11 mouse cellular contexts compared by ENCODE assay signal in genomic region chr10:61357658-61358057, GRCm38 (mm10). TPM values are rescaled to one million over a fixed set of nuclear protein-coding genes. Genes with fewer than 3 reads are reported as not detected.
DNase-seq lines count a peak whose midpoint lies in the region; ATAC-seq and TF ChIP-seq lines count a peak whose summit lies in the region.
"Had no signal": no experiment of that assay in that cellular context is flagged by ENCODE, and none has a peak within 500 bp of the region (broad histone marks: within the 10 kb centered on the region; RNA-seq: fewer than 3 reads in every experiment).

No protein-coding gene starts in this region.

- intact Hi-C loops in gastrocnemius, postnatal 14 days (cut with DNase I; ENCODE audit: low total_unique reads): no loop called here

- no peak overlapping the region for H3K4me2 ChIP-seq in heart, embryonic 14.5 days (ENCODE audit: low read length)
- H3K4me2 ChIP-seq in lung, embryonic 14.5 days: no peak overlapping the region
- H3K4me2 ChIP-seq: midbrain, embryonic 15.5 days had no signal

- no peak overlapping the region for H3K9ac ChIP-seq in ES-Bruce4 (ENCODE audit: low read depth, poor library complexity, severe bottlenecking)
- peak overlapping the region; percentile 38; the same call in 1 of the 2 replicates for H3K9ac ChIP-seq in heart, embryonic 14.5 days (ENCODE audit: low read length)
- H3K9ac ChIP-seq in lung, embryonic 14.5 days: no peak overlapping the region
- H3K9ac ChIP-seq: midbrain, embryonic 15.5 days had no signal

- peaks cover 7% of the 10 kb centered on the region for H3K36me3 ChIP-seq in ES-Bruce4 (ENCODE audit: control insufficient read depth, insufficient read depth, low read length, poor library complexity, severe bottlenecking)
- H3K36me3 ChIP-seq in heart, embryonic 14.5 days (ENCODE audit: control insufficient read depth, insufficient read depth, low read length): peaks cover 32% of the 10 kb centered on the region
- H3K36me3 ChIP-seq in lung, embryonic 14.5 days (ENCODE audit: insufficient read depth): peaks cover 20% of the 10 kb centered on the region
- H3K36me3 ChIP-seq: midbrain, embryonic 15.5 days had no signal

- H3K27me3 ChIP-seq in ES-Bruce4 (ENCODE audit: control insufficient read depth, insufficient read depth, low read length, poor library complexity, severe bottlenecking): no peaks in the 10 kb centered on the region
- no peaks in the 10 kb centered on the region for H3K27me3 ChIP-seq in heart, embryonic 14.5 days (ENCODE audit: control insufficient read depth, insufficient read depth, low read length)
- no peaks in the 10 kb centered on the region for H3K27me3 ChIP-seq in lung, embryonic 14.5 days (ENCODE audit: insufficient read depth, low read length)
- H3K27me3 ChIP-seq: midbrain, embryonic 15.5 days had no signal

- H3K4me1 ChIP-seq in ES-Bruce4 (ENCODE audit: control insufficient read depth, insufficient read depth, low read length): peaks cover 7% of the 10 kb centered on the region
- H3K4me1 ChIP-seq in heart, embryonic 14.5 days (ENCODE audit: control insufficient read depth in 2 of 2, insufficient read depth in 2 of 2, low read length in 2 of 2): peaks cover 12 to 17% of the 10 kb centered on the region in 2 experiments
- no peaks in the 10 kb centered on the region for H3K4me1 ChIP-seq in lung, embryonic 14.5 days (ENCODE audit: insufficient read depth)
- H3K4me1 ChIP-seq: midbrain, embryonic 15.5 days had no signal

- ATAC-seq in heart, embryonic 14.5 days (ENCODE audit: insufficient number of reproducible peaks, insufficient read depth, low FRiP score, low read depth): no peak
- ATAC-seq in lung, embryonic 14.5 days (ENCODE audit: insufficient read depth): peak; percentile 57; the same call in 1 of the 2 replicates
- ATAC-seq: midbrain, embryonic 15.5 days had no signal

- no peaks in the 10 kb centered on the region for H3K9me3 ChIP-seq in ES-Bruce4 (replicated peaks; ENCODE audit: control insufficient read depth, insufficient read depth, low read length, poor library complexity, severe bottlenecking)
- no peaks in the 10 kb centered on the region for H3K9me3 ChIP-seq in heart, embryonic 14.5 days (ENCODE audit: control insufficient read depth, low read length)
- no peaks in the 10 kb centered on the region for H3K9me3 ChIP-seq in lung, embryonic 14.5 days (ENCODE audit: low read depth, low read length)
- H3K9me3 ChIP-seq: midbrain, embryonic 15.5 days had no signal

- H3K27ac ChIP-seq in ES-Bruce4 (ENCODE audit: insufficient read depth, low read length): no peak overlapping the region
- peak overlapping the region in 1 of 2 experiments; percentile 48; a peak in 2 of 4 replicates for H3K27ac ChIP-seq in heart, embryonic 14.5 days (replicated peaks in 1 of 2; ENCODE audit: control insufficient read depth in 1 of 2, insufficient read depth in 1 of 2, low read depth in 2 of 2, low read length in 2 of 2)
- H3K27ac ChIP-seq in lung, embryonic 14.5 days (ENCODE audit: low read depth): no peak overlapping the region
- H3K27ac ChIP-seq: midbrain, embryonic 15.5 days had no signal

- no peak overlapping the region for H3K4me3 ChIP-seq in ES-Bruce4 (ENCODE audit: low read depth, low read length)
- no peak overlapping the region for H3K4me3 ChIP-seq in heart, embryonic 14.5 days (ENCODE audit: control insufficient read depth in 1 of 2, insufficient read depth in 1 of 2, low read depth in 1 of 2, low read length in 2 of 2)
- no peak overlapping the region for H3K4me3 ChIP-seq in lung, embryonic 14.5 days (ENCODE audit: low read depth, low read length)
- H3K4me3 ChIP-seq: midbrain, embryonic 15.5 days had no signal

- peak; percentile 12 for TF ChIP-seq CTCF in ES-Bruce4 (IDR thresholded peaks at IDR 0.05; ENCODE audit: low read depth, low read length)
- TF ChIP-seq CTCF in lung, embryonic 14.5 days (IDR thresholded peaks at IDR 0.05; ENCODE audit: low read depth): peak; percentile 22; the same call in 1 of the 2 replicates

- 34% methylated on average over 8 of the region's 8 CpGs for WGBS in heart, embryonic 14.5 days
- WGBS in lung, embryonic 14.5 days: 35% methylated on average over 8 of the region's 8 CpGs

- peak; percentile 67 for DNase-seq in gastrocnemius, postnatal 14 days
- no peak for DNase-seq in gastrocnemius, adult 8-10 months (ENCODE audit: low spot score in 2 of 2)
- peak; percentile 61 for DNase-seq in lung, embryonic 14.5 days
- no peak for DNase-seq in c-Kit-positive CD71-positive TER-119-positive erythroid progenitor cells, embryonic 14.5 days (ENCODE audit: low spot score)
- no peak for DNase-seq in adrenal gland, postnatal 4 days (ENCODE audit: low spot score in 2 of 2)
- DNase-seq in urinary bladder, postnatal 10 days (ENCODE audit: low spot score): no peak
- DNase-seq: cerebellum, adult 2 months; left cerebral cortex, postnatal 4 days had no signal

- no peak for TF ChIP-seq EP300 in ES-Bruce4 (IDR thresholded peaks at IDR 0.05; ENCODE audit: insufficient read depth, low read depth, low read length)

- no peak for TF ChIP-seq POLR2A in ES-Bruce4 (IDR thresholded peaks at IDR 0.05; ENCODE audit: insufficient read depth, low read length)

RNA-seq across cellular contexts. Expression of gene Pald1, which starts 25.7 kb away (rescaled TPM):
- 10 to 100 TPM; 15.2 to 17.7 TPM for total RNA-seq in gastrocnemius, postnatal 14 days (2021)
- 1 to 10 TPM; 2.7 to 5.7 (median 4.5) TPM for total RNA-seq in gastrocnemius, adult 8-10 months (2022)
- 35.8 and 36.0 TPM in 2 replicates for polyA plus RNA-seq in ES-Bruce4 (2011; ENCODE audit: insufficient read depth, insufficient read length, low read depth, missing spikeins)
- polyA plus RNA-seq in heart, embryonic 14.5 days (2014; fragmentation: Nextera tagmentation; extraction: Ambion mirVana): 19.5 and 21.7 TPM in 2 replicates
- polyA plus RNA-seq in lung, embryonic 14.5 days (2014; fragmentation: Nextera tagmentation; extraction: Ambion mirVana): 44.1 and 47.5 TPM in 2 replicates
- 10 to 100 TPM; 34.5 to 35.9 TPM for total RNA-seq in adrenal gland, postnatal 4 days (2021)

Comparison
In these comparisons a context has a peak if more than half of its experiments do, and no peak if none do; other contexts are left out.
1. DNase-seq: peak in gastrocnemius, postnatal 14 days (single experiment) and lung, embryonic 14.5 days (single experiment); none in gastrocnemius, adult 8-10 months (0 of 2), c-Kit-positive CD71-positive TER-119-positive erythroid progenitor cells, embryonic 14.5 days (single experiment), adrenal gland, postnatal 4 days (0 of 2) and urinary bladder, postnatal 10 days (single experiment).